Mouse (Mus musculus): ENCODE results near the gene Sema5a. TPM values are rescaled to one million over a fixed set of nuclear protein-coding genes. Genes with fewer than 3 reads are reported as not detected.
"Not testable (repeated sequence)": the region's sequence is repeated elsewhere in the genome, so short reads cannot be mapped to it uniquely, and the experiment has no call there.

Sema5a gene
- 24.8 and 24.9 TPM in 2 replicates for polyA plus RNA-seq (2014; fragmentation: Nextera tagmentation; extraction: Ambion mirVana)

DNA sequence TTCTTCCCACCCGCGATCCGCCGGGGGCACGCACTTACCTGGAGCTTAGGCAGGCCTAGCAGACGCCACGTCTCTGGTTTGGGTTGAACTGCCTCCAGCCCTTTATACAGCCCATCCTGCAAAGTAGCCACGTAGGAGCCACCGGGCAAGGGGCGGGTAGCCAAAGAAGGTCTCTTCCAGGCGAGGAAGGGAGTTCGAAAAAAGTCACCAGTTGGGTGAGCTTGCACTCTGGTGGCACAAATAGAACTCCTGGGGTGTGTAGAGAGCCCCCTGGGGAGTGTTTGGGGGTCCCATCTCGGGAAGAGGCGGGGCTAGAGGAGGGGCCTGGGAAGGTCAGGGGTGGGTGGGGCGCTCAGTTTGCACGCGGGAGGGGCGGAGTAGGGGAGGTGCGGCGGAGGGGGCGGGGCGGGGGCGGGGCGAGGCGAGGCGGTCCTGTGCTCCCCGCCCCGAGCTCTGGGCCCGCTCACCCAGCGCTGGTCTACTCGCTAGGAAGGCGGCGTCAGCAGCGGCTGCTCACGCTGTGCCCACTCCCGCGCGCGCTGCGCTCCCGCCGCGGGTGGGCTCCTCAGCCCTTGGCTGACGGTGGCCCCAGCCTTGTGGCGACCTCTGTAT lies at the start of gene Sema5a:
Gene Sema5a, plus strand, starts transcription at position 467 of the 612 bp plus-strand sequence.
- WGBS: under 1% methylated on average over 27 of the region's 45 CpGs
- Histone ChIP-seq H3K9ac (ENCODE audit: low read length) (peak within 1 kb of the TSS; percentile 73), H3K27me3 (replicated peaks; ENCODE audit: control insufficient read depth, insufficient read depth, low read length) (no peaks in the 10 kb centered on the region), H3K36me3 (ENCODE audit: control insufficient read depth, insufficient read depth, low read length) (peaks cover 14% of the 10 kb centered on the region), H3K4me1 (replicated peaks; ENCODE audit: control insufficient read depth, insufficient read depth, low read length) (peaks cover 18% of the 10 kb centered on the region), H3K4me3 (ENCODE audit: low read depth, low read length) (peak within 1 kb of the TSS; percentile 71), H3K4me2 (ENCODE audit: low read length) (peak within 1 kb of the TSS; percentile 89), H3K27ac (ENCODE audit: low read depth) (peak within 1 kb of the TSS; percentile 80), H3K9me3 (ENCODE audit: control insufficient read depth, low read length) (no peaks in the 10 kb centered on the region)
- DNase-seq (ENCODE audit: low spot score): peak; percentile 92
- peak; percentile 94 for ATAC-seq (replicated peaks; ENCODE audit: low FRiP score, low TSS enrichment, low read depth)

GRCm38 (mm10) chr15:32198076-32198475 lies 46.5 kb upstream of the Sema5a start:
- Histone ChIP-seq H3K4me3 (ENCODE audit: low read depth, low read length) (no peak overlapping the region), H3K9ac (ENCODE audit: low read length) (no peak overlapping the region), H3K9me3 (ENCODE audit: control insufficient read depth, low read length) (no peaks in the 10 kb centered on the region), H3K4me2 (ENCODE audit: low read length) (no peak overlapping the region), H3K27me3 (replicated peaks; ENCODE audit: control insufficient read depth, insufficient read depth, low read length) (no peaks in the 10 kb centered on the region), H3K4me1 (replicated peaks; ENCODE audit: control insufficient read depth, insufficient read depth, low read length) (0 out of 2 replicates have a peak, but pooled peaks cover 4% of the 10 kb centered on the region), H3K27ac (ENCODE audit: low read depth) (no peak overlapping the region), H3K36me3 (ENCODE audit: control insufficient read depth, insufficient read depth, low read length) (no peaks in the 10 kb centered on the region)
- 72% methylated on average over 9 of the region's 9 CpGs for WGBS
- DNase-seq (ENCODE audit: low spot score): no peak
- ATAC-seq (replicated peaks; ENCODE audit: low FRiP score, low TSS enrichment, low read depth): no peak

- no peaks in the 10 kb centered on the region for H3K9me3 ChIP-seq (ENCODE audit: control insufficient read depth, low read length)
- H3K4me1 ChIP-seq (replicated peaks; ENCODE audit: control insufficient read depth, insufficient read depth, low read length): 0 out of 2 replicates have a peak, but pooled peaks cover 4% of the 10 kb centered on the region
- DNase-seq (ENCODE audit: low spot score) (no peak), ATAC-seq (replicated peaks; ENCODE audit: low FRiP score, low TSS enrichment, low read depth) (no peak)
- WGBS: 74% methylated on average over 5 of the region's 5 CpGs
- H3K4me3 ChIP-seq (ENCODE audit: low read depth, low read length): no peak overlapping the region
- H3K27me3 ChIP-seq (replicated peaks; ENCODE audit: control insufficient read depth, insufficient read depth, low read length): no peaks in the 10 kb centered on the region
- H3K36me3 ChIP-seq (ENCODE audit: control insufficient read depth, insufficient read depth, low read length): no peaks in the 10 kb centered on the region
- H3K4me2 ChIP-seq (ENCODE audit: low read length): no peak overlapping the region
- H3K27ac ChIP-seq (ENCODE audit: low read depth): no peak overlapping the region
- H3K9ac ChIP-seq (ENCODE audit: low read length): no peak overlapping the region
Measured at GRCm38 (mm10) chr15:32198561-32198960, 46.0 kb upstream of the Sema5a start.

- WGBS: 74% methylated on average over 5 of the region's 5 CpGs
- no peak for ATAC-seq (replicated peaks; ENCODE audit: low FRiP score, low TSS enrichment, low read depth)
- Histone ChIP-seq H3K36me3 (ENCODE audit: control insufficient read depth, insufficient read depth, low read length) (no peaks in the 10 kb centered on the region), H3K4me3 (ENCODE audit: low read depth, low read length) (no peak overlapping the region), H3K4me1 (replicated peaks; ENCODE audit: control insufficient read depth, insufficient read depth, low read length) (no peaks in the 10 kb centered on the region), H3K27ac (ENCODE audit: low read depth) (no peak overlapping the region), H3K27me3 (replicated peaks; ENCODE audit: control insufficient read depth, insufficient read depth, low read length) (no peaks in the 10 kb centered on the region), H3K4me2 (ENCODE audit: low read length) (no peak overlapping the region), H3K9ac (ENCODE audit: low read length) (no peak overlapping the region), H3K9me3 (ENCODE audit: control insufficient read depth, low read length) (no peaks in the 10 kb centered on the region)
- DNase-seq (ENCODE audit: low spot score): no peak
Measured at GRCm38 (mm10) chr15:32203242-32203641, 41.4 kb upstream of the Sema5a start.

DNA sequence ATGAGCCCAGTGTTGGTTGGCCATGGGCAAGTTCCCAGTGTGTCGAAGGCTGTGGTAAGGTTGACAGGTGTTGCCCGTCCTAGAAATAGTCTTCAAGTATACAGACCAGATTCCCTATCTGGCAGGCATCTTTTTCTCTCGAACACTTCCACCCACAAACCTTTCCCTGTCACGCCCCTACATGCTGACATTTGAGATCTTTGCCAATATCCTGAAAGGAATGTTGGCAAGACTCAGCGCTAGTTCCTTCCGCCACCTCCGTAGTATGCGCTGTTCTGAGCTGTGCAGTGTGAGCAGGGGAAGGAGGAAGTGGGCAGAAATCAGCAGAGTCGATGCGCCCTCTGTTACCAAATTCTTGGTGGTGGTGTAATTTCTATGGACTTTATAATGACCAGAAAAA lies 39.7 kb upstream of the Sema5a start:
- H3K4me1 ChIP-seq (replicated peaks; ENCODE audit: control insufficient read depth, insufficient read depth, low read length): no peaks in the 10 kb centered on the region
- no peak overlapping the region for H3K4me2 ChIP-seq (ENCODE audit: low read length)
- no peaks in the 10 kb centered on the region for H3K9me3 ChIP-seq (ENCODE audit: control insufficient read depth, low read length)
- ATAC-seq (replicated peaks; ENCODE audit: low FRiP score, low TSS enrichment, low read depth) (no peak), DNase-seq (ENCODE audit: low spot score) (no peak)
- no peaks in the 10 kb centered on the region for H3K27me3 ChIP-seq (replicated peaks; ENCODE audit: control insufficient read depth, insufficient read depth, low read length)
- WGBS: 88% methylated on average over 10 of the region's 10 CpGs
- H3K27ac ChIP-seq (ENCODE audit: low read depth): no peak overlapping the region
- H3K36me3 ChIP-seq (ENCODE audit: control insufficient read depth, insufficient read depth, low read length): no peaks in the 10 kb centered on the region
- H3K4me3 ChIP-seq (ENCODE audit: low read depth, low read length): no peak overlapping the region
- H3K9ac ChIP-seq (ENCODE audit: low read length): no peak overlapping the region

GRCm38 (mm10) chr15:32214687-32215086 lies 29.9 kb upstream of the Sema5a start:
- not testable (repeated sequence) for H3K27me3 ChIP-seq (replicated peaks; ENCODE audit: control insufficient read depth, insufficient read depth, low read length); H3K9me3 ChIP-seq (ENCODE audit: control insufficient read depth, low read length); ATAC-seq (replicated peaks; ENCODE audit: low FRiP score, low TSS enrichment, low read depth); H3K27ac ChIP-seq (ENCODE audit: low read depth); DNase-seq (ENCODE audit: low spot score); H3K36me3 ChIP-seq (ENCODE audit: control insufficient read depth, insufficient read depth, low read length); H3K4me1 ChIP-seq (replicated peaks; ENCODE audit: control insufficient read depth, insufficient read depth, low read length); H3K4me2 ChIP-seq (ENCODE audit: low read length); H3K9ac ChIP-seq (ENCODE audit: low read length); H3K4me3 ChIP-seq (ENCODE audit: low read depth, low read length)
- WGBS: 94% methylated on average over 10 of the region's 10 CpGs

DNA sequence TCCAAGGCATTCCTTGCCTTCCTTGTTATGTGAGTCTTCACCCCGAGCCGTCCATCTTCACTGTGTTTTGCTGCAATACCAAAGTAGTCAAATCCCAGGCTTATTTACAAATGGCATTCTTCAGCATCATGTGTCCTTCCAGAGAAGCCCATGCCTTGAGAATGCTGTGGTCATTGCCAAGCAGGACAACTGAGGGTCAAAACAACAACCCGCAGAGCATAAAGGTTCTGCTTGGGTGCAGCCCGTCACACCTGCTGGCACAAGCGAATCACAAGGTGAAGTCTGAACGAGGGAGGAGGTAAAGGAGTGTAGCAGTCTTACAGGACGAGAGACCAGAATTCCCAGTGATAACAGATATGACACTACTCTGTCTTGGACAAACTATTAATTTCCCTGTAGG lies 21.6 kb upstream of the Sema5a start:
- Histone ChIP-seq H3K27me3 (replicated peaks; ENCODE audit: control insufficient read depth, insufficient read depth, low read length) (no peaks in the 10 kb centered on the region), H3K4me2 (ENCODE audit: low read length) (no peak overlapping the region), H3K27ac (ENCODE audit: low read depth) (no peak overlapping the region), H3K9ac (ENCODE audit: low read length) (no peak overlapping the region), H3K36me3 (ENCODE audit: control insufficient read depth, insufficient read depth, low read length) (no peaks in the 10 kb centered on the region), H3K9me3 (ENCODE audit: control insufficient read depth, low read length) (no peaks in the 10 kb centered on the region), H3K4me1 (replicated peaks; ENCODE audit: control insufficient read depth, insufficient read depth, low read length) (no peaks in the 10 kb centered on the region), H3K4me3 (ENCODE audit: low read depth, low read length) (no peak overlapping the region)
- WGBS: 83% methylated on average over 7 of the region's 7 CpGs
- no peak for ATAC-seq (replicated peaks; ENCODE audit: low FRiP score, low TSS enrichment, low read depth)
- DNase-seq (ENCODE audit: low spot score): no peak

- H3K4me3 ChIP-seq (ENCODE audit: low read depth, low read length): no peak overlapping the region
- no peak overlapping the region for H3K4me2 ChIP-seq (ENCODE audit: low read length)
- no peaks in the 10 kb centered on the region for H3K27me3 ChIP-seq (replicated peaks; ENCODE audit: control insufficient read depth, insufficient read depth, low read length)
- no peaks in the 10 kb centered on the region for H3K4me1 ChIP-seq (replicated peaks; ENCODE audit: control insufficient read depth, insufficient read depth, low read length)
- H3K27ac ChIP-seq (ENCODE audit: low read depth): no peak overlapping the region
- H3K36me3 ChIP-seq (ENCODE audit: control insufficient read depth, insufficient read depth, low read length): no peaks in the 10 kb centered on the region
- no peak overlapping the region for H3K9ac ChIP-seq (ENCODE audit: low read length)
- ATAC-seq (replicated peaks; ENCODE audit: low FRiP score, low TSS enrichment, low read depth): no peak
- WGBS: 76% methylated on average over 3 of the region's 3 CpGs
- no peaks in the 10 kb centered on the region for H3K9me3 ChIP-seq (ENCODE audit: control insufficient read depth, low read length)
- no peak for DNase-seq (ENCODE audit: low spot score)
Measured at GRCm38 (mm10) chr15:32225394-32225793, 19.2 kb upstream of the Sema5a start.

DNA sequence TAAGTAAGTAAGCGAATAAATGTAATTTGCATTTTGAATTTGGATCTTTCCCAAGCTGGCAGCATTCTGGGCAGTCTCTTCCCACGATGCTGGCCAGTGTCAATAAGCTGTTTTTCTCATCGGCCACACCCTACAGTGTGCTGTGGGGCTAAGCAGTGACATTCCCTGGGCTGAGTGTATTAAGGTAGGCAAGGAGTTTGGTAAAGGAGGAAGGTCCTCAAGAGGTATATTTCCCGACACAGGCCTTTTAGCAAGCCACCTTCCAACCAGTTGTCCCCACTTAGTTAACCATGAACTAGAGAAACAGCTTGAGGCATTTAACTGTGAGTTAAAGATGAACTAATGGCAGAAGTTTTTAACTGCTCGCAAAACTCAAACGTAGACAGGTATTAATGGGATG lies 18.2 kb upstream of the Sema5a start:
- WGBS: 69% methylated on average over 6 of the region's 6 CpGs
- no peaks in the 10 kb centered on the region for H3K27me3 ChIP-seq (replicated peaks; ENCODE audit: control insufficient read depth, insufficient read depth, low read length)
- no peak overlapping the region for H3K4me2 ChIP-seq (ENCODE audit: low read length)
- no peaks in the 10 kb centered on the region for H3K9me3 ChIP-seq (ENCODE audit: control insufficient read depth, low read length)
- no peak overlapping the region for H3K27ac ChIP-seq (ENCODE audit: low read depth)
- no peak for DNase-seq (ENCODE audit: low spot score)
- no peaks in the 10 kb centered on the region for H3K4me1 ChIP-seq (replicated peaks; ENCODE audit: control insufficient read depth, insufficient read depth, low read length)
- no peaks in the 10 kb centered on the region for H3K36me3 ChIP-seq (ENCODE audit: control insufficient read depth, insufficient read depth, low read length)
- H3K4me3 ChIP-seq (ENCODE audit: low read depth, low read length): no peak overlapping the region
- no peak overlapping the region for H3K9ac ChIP-seq (ENCODE audit: low read length)
- no peak for ATAC-seq (replicated peaks; ENCODE audit: low FRiP score, low TSS enrichment, low read depth)

All from intestine, embryonic 14.5 days (tissue).